ENCODE assay signal across 28 mouse cellular contexts in the genomic region with DNA sequence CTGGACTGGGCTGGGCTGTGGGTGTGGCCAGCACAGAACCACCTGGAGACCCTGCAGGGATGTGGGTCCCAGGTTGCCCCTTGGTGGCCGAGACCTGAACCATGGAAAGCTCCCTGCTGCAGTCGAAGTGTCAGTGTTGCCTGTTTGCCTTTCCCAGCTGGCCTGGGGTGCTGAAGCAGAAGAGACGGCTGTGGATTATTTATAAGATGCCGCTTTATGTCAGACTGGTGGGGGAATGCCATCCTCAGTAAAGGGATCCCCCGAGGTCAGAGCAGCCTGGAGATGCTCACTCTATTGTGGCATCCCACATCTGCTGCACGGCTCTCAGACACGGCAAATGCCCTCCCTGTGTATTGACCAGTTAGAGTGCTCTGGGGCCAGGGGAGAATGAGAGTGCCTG.
DNase-seq lines count a peak whose midpoint lies in the region; ATAC-seq lines count a peak whose summit lies in the region.
"Had no signal": no experiment of that assay in that cellular context is flagged by ENCODE, and none has a peak within 500 bp of the region (broad histone marks: within the 10 kb centered on the region; RNA-seq: fewer than 3 reads in every experiment).

No protein-coding gene starts in this region.

- no peaks in the 10 kb centered on the region for H3K36me3 ChIP-seq in embryonic facial prominence, embryonic 11.5 days (replicated peaks; ENCODE audit: control insufficient read depth, insufficient read depth, low read depth, low read length)
- H3K36me3 ChIP-seq in embryonic facial prominence, embryonic 10.5 days (replicated peaks): no peaks in the 10 kb centered on the region
- H3K36me3 ChIP-seq in heart, embryonic 10.5 days: no peaks in the 10 kb centered on the region
- H3K36me3 ChIP-seq in neural tube, embryonic 14.5 days (ENCODE audit: control insufficient read depth, insufficient read depth, low read length): no peaks in the 10 kb centered on the region
- no peaks in the 10 kb centered on the region for H3K36me3 ChIP-seq in neural tube, embryonic 15.5 days
- H3K36me3 ChIP-seq: embryonic facial prominence, embryonic 13.5 days; embryonic facial prominence, embryonic 15.5 days; forebrain, embryonic 10.5 days; forebrain, embryonic 12.5 days; G1E had no signal

- DNase-seq in embryonic facial prominence, embryonic 11.5 days (ENCODE audit: low spot score): no peak
- no peak for DNase-seq in embryonic facial prominence, embryonic 10.5 days (ENCODE audit: low spot score)
- DNase-seq in heart, embryonic 10.5 days (ENCODE audit: low spot score): peak; percentile 66
- DNase-seq in heart, postnatal 10 days: no peak
- peak; percentile 43 for DNase-seq in retina, postnatal 1 day
- DNase-seq in gastrocnemius, adult 8-10 months (ENCODE audit: low spot score in 2 of 2): no peak
- DNase-seq: adrenal gland, adult 8-10 months; adrenal gland, postnatal 14 days; adrenal gland, postnatal 36 days; B cell, adult 2 months; cerebellum, adult 11-12 months; cerebellum, adult 2 months; cerebellum, adult 9-10 months; cerebellum, postnatal 10 days; cerebellum, postnatal 25 days had no signal

- intact Hi-C loops in heart, postnatal 10 days (cut with DNase I): no loop called here

- WGBS in embryonic facial prominence, embryonic 11.5 days: 74% methylated on average over 7 of the region's 7 CpGs
- 75% methylated on average over 7 of the region's 7 CpGs for WGBS in embryonic facial prominence, embryonic 10.5 days
- 71% methylated on average over 7 of the region's 7 CpGs for WGBS in heart, embryonic 10.5 days
- WGBS in neural tube, embryonic 14.5 days: 37% methylated on average over 7 of the region's 7 CpGs
- 51% methylated on average over 7 of the region's 7 CpGs for WGBS in neural tube, embryonic 15.5 days

- ATAC-seq in embryonic facial prominence, embryonic 11.5 days (replicated peaks; ENCODE audit: insufficient number of reproducible peaks, low FRiP score, low TSS enrichment, low read depth): 0 out of 2 replicates have a peak, but pooled peaks have one; percentile 52
- peak; percentile 38; the same call in 1 of the 2 replicates for ATAC-seq in neural tube, embryonic 14.5 days (ENCODE audit: low read depth)
- ATAC-seq in neural tube, embryonic 15.5 days (ENCODE audit: low FRiP score): no peak
- ATAC-seq: activated CD4-positive, CD25-positive, alpha-beta regulatory T cell, adult 4 months; CD4-positive, CD25-positive, alpha-beta regulatory T cell, adult 4 months; forebrain, embryonic 14.5 days; forebrain, embryonic 16.5 days; Patski had no signal

- no peak overlapping the region for H3K4me2 ChIP-seq in embryonic facial prominence, embryonic 11.5 days (ENCODE audit: low read depth, low read length)
- H3K4me2 ChIP-seq in neural tube, embryonic 14.5 days (ENCODE audit: low read depth, low read length): no peak overlapping the region
- no peak overlapping the region for H3K4me2 ChIP-seq in neural tube, embryonic 15.5 days
- H3K4me2 ChIP-seq: embryonic facial prominence, embryonic 13.5 days; embryonic facial prominence, embryonic 15.5 days; forebrain, embryonic 12.5 days had no signal

- H3K27me3 ChIP-seq in embryonic facial prominence, embryonic 11.5 days (ENCODE audit: control insufficient read depth, insufficient read depth, low read length): no peaks in the 10 kb centered on the region
- no peaks in the 10 kb centered on the region for H3K27me3 ChIP-seq in embryonic facial prominence, embryonic 10.5 days (replicated peaks; ENCODE audit: low read depth, poor library complexity, severe bottlenecking)
- no peaks in the 10 kb centered on the region for H3K27me3 ChIP-seq in heart, embryonic 10.5 days (ENCODE audit: insufficient read depth, poor library complexity, severe bottlenecking)
- no peaks in the 10 kb centered on the region for H3K27me3 ChIP-seq in neural tube, embryonic 14.5 days (ENCODE audit: control insufficient read depth, insufficient read depth, low read length)
- H3K27me3 ChIP-seq in neural tube, embryonic 15.5 days (replicated peaks): no peaks in the 10 kb centered on the region
- H3K27me3 ChIP-seq: embryonic facial prominence, embryonic 13.5 days; embryonic facial prominence, embryonic 15.5 days; forebrain, embryonic 12.5 days had no signal

- H3K9ac ChIP-seq in embryonic facial prominence, embryonic 11.5 days (replicated peaks; ENCODE audit: low read length): no peak overlapping the region
- no peak overlapping the region for H3K9ac ChIP-seq in neural tube, embryonic 14.5 days (replicated peaks; ENCODE audit: low read depth, low read length)
- no peak overlapping the region for H3K9ac ChIP-seq in neural tube, embryonic 15.5 days (replicated peaks)
- H3K9ac ChIP-seq: embryonic facial prominence, embryonic 13.5 days; embryonic facial prominence, embryonic 15.5 days; forebrain, embryonic 12.5 days had no signal

- no peaks in the 10 kb centered on the region for H3K4me1 ChIP-seq in embryonic facial prominence, embryonic 11.5 days (ENCODE audit: control insufficient read depth, insufficient read depth, low read length)
- H3K4me1 ChIP-seq in embryonic facial prominence, embryonic 10.5 days: 0 out of 2 replicates have a peak, but pooled peaks cover 8% of the 10 kb centered on the region
- peaks cover 16% of the 10 kb centered on the region; the same call in 1 of the 2 replicates for H3K4me1 ChIP-seq in heart, embryonic 10.5 days
- no peaks in the 10 kb centered on the region for H3K4me1 ChIP-seq in neural tube, embryonic 14.5 days (ENCODE audit: control insufficient read depth, insufficient read depth, low read length)
- H3K4me1 ChIP-seq in neural tube, embryonic 15.5 days: no peaks in the 10 kb centered on the region
- H3K4me1 ChIP-seq: embryonic facial prominence, embryonic 13.5 days; embryonic facial prominence, embryonic 15.5 days had no signal

- no peaks in the 10 kb centered on the region for H3K9me3 ChIP-seq in embryonic facial prominence, embryonic 11.5 days (replicated peaks; ENCODE audit: control insufficient read depth, low read length)
- H3K9me3 ChIP-seq in embryonic facial prominence, embryonic 10.5 days: no peaks in the 10 kb centered on the region
- no peaks in the 10 kb centered on the region for H3K9me3 ChIP-seq in heart, embryonic 10.5 days
- H3K9me3 ChIP-seq in neural tube, embryonic 14.5 days (ENCODE audit: control insufficient read depth, low read length): no peaks in the 10 kb centered on the region
- no peaks in the 10 kb centered on the region for H3K9me3 ChIP-seq in neural tube, embryonic 15.5 days (replicated peaks)
- H3K9me3 ChIP-seq: embryonic facial prominence, embryonic 13.5 days; embryonic facial prominence, embryonic 15.5 days; forebrain, embryonic 10.5 days; forebrain, embryonic 12.5 days had no signal

- H3K27ac ChIP-seq in embryonic facial prominence, embryonic 11.5 days (replicated peaks; ENCODE audit: low read depth, low read length): no peak overlapping the region
- H3K27ac ChIP-seq in embryonic facial prominence, embryonic 10.5 days (replicated peaks): no peak overlapping the region
- H3K27ac ChIP-seq in heart, embryonic 10.5 days: peak overlapping the region; percentile 59
- H3K27ac ChIP-seq in neural tube, embryonic 14.5 days (ENCODE audit: low read depth, low read length): no peak overlapping the region
- no peak overlapping the region for H3K27ac ChIP-seq in neural tube, embryonic 15.5 days (replicated peaks)
- H3K27ac ChIP-seq: embryonic facial prominence, embryonic 13.5 days; embryonic facial prominence, embryonic 15.5 days; forebrain, embryonic 10.5 days; forebrain, embryonic 12.5 days had no signal

- H3K4me3 ChIP-seq in embryonic facial prominence, embryonic 11.5 days (ENCODE audit: low read depth, low read length): no peak overlapping the region
- no peak overlapping the region for H3K4me3 ChIP-seq in embryonic facial prominence, embryonic 10.5 days
- H3K4me3 ChIP-seq in heart, embryonic 10.5 days: no peak overlapping the region
- no peak overlapping the region for H3K4me3 ChIP-seq in neural tube, embryonic 14.5 days (ENCODE audit: low read depth, low read length)
- H3K4me3 ChIP-seq in neural tube, embryonic 15.5 days (replicated peaks): no peak overlapping the region
- H3K4me3 ChIP-seq: embryonic facial prominence, embryonic 13.5 days; embryonic facial prominence, embryonic 15.5 days; erythroblast, embryonic 14.5 days; forebrain, embryonic 10.5 days; forebrain, embryonic 12.5 days had no signal

Comparison
In these comparisons a context has a peak if more than half of its experiments do, and no peak if none do; other contexts are left out.
1. DNase-seq: peak in heart, embryonic 10.5 days (single experiment) and retina, postnatal 1 day (single experiment); none in embryonic facial prominence, embryonic 11.5 days (single experiment), embryonic facial prominence, embryonic 10.5 days (single experiment), heart, postnatal 10 days (0 of 2) and gastrocnemius, adult 8-10 months (0 of 2).